Mouse (Mus musculus) limb, embryonic 14.5 days (tissue): ENCODE data around the gene Lhx6. TPM values are rescaled to one million over a fixed set of nuclear protein-coding genes. Genes with fewer than 3 reads are reported as not detected.
A peak's percentile ranks its signal among the peaks of the same experiment; 100 is the strongest.

Experiments
- ATAC-seq: fragments of 200-750 bp; cut with Nextera tagmentation; 2 replicates; pipeline ENCODE4 v1.8.0; 2017; ENCODE audit warnings: low read depth, moderate number of reproducible peaks, moderate TSS enrichment; ENCODE audit not compliant: low FRiP score
- DNase-seq: peaks from one replicate; pipeline ENCODE4 v3.0.0-alpha.2; 2015; ENCODE audit warnings: low spot score
- H3K27ac ChIP-seq: fragments of 300-500 bp; sonication (generic); replicated peaks from 2 replicates; pipeline ENCODE4 v1.5.1; 2014; ENCODE audit warnings: low read depth, mild to moderate bottlenecking, low read length, moderate library complexity, mixed read lengths
- H3K27me3 ChIP-seq: fragments of 300-500 bp; sonication (generic); 2 replicates; pipeline ENCODE4 v1.6.1; 2014; ENCODE audit warnings: low read length, mixed read lengths; ENCODE audit not compliant: control insufficient read depth, insufficient read depth
- H3K36me3 ChIP-seq: fragments of 300-500 bp; sonication (generic); 2 replicates; pipeline ENCODE4 v1.6.1; 2014; ENCODE audit warnings: mild to moderate bottlenecking, low read length, moderate library complexity, mixed read lengths; ENCODE audit not compliant: control insufficient read depth, insufficient read depth
- H3K4me1 ChIP-seq: fragments of 300-500 bp; sonication (generic); 2 replicates; pipeline ENCODE4 v1.6.1; 2014; ENCODE audit warnings: antibody characterized with exemption, low read length, mixed read lengths; ENCODE audit not compliant: control insufficient read depth, insufficient read depth
- H3K4me2 ChIP-seq: fragments of 300-500 bp; sonication (generic); replicated peaks from 2 replicates; pipeline ENCODE4 v1.6.1; 2014; ENCODE audit warnings: low read depth, mild to moderate bottlenecking, low read length, moderate library complexity; ENCODE audit not compliant: severe bottlenecking
- H3K4me3 ChIP-seq: fragments of 300-500 bp; sonication (generic); replicated peaks from 2 replicates; pipeline ENCODE4 v1.5.1; 2014; ENCODE audit warnings: low read length
- H3K9ac ChIP-seq: fragments of 300-500 bp; sonication (generic); 2 replicates; pipeline ENCODE4 v1.6.1; 2014; ENCODE audit warnings: mild to moderate bottlenecking, low read depth, low read length, moderate library complexity; ENCODE audit not compliant: severe bottlenecking
- H3K9me3 ChIP-seq: fragments of 300-500 bp; sonication (generic); 2 replicates; pipeline ENCODE4 v1.6.1; 2016; ENCODE audit warnings: low read length; ENCODE audit not compliant: control insufficient read depth
- POLR2A ChIP-seq: fragments of 200-500 bp; IDR thresholded peaks from 2 replicates; pipeline ENCODE4 v1.8.0; 2012; ENCODE audit warnings: inconsistent platforms, mild to moderate bottlenecking, moderate library complexity, borderline replicate concordance; ENCODE audit not compliant: insufficient read depth, insufficient read length; ENCODE audit errors: extremely low read depth
- WGBS: fragments of 180-500 bp; shearing (Covaris S2); extraction: QIAGEN DNeasy Blood & Tissue Kit; methylation state at CpG from one replicate; pipeline ENCODE4 v1.1.7; 2014; 5-methylcytosine and 5-hydroxymethylcytosine counted together
- polyA plus RNA-seq, 2 experiments: library from polyadenylated mRNA; depleted of rRNA in 1 of 2; stranded (reverse) in 1 of 2; unstranded in 1 of 2; fragments of >200 nt; fragmentation: Nextera tagmentation in 1 of 2; extraction: Ambion mirVana in 1 of 2; gene quantifications; 2 replicates each; pipeline versions ENCODE4 v1.2.1 to v1.2.3; 2012 to 2014

Lhx6 gene
- polyA plus RNA-seq, 2 experiments: 1.3 to 2.0 TPM

DNA sequence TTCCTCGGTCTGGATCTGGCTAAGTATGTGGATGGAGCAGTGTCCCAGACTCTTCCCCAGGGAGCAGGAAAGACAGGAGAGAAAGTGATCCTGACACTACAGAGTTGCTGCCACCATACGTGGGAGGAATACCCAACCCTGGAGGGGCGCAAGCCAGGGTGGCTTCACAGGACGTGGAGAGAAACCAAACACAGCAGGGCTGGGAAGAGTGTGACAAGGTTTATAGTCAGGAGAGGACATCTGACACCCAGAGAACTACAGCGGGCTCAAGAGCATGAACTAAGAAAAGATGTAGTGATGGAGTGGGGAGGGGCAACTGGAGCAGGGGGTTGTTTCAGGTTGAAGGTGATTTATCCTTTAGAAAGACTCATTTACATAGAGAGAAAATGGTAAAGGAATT, 43.8 kb downstream of the Lhx6 start:
- H3K4me3 ChIP-seq: no peak overlapping the region
- H3K4me2 ChIP-seq: no peak overlapping the region
- no peaks in the 10 kb centered on the region for H3K4me1 ChIP-seq
- no peaks in the 10 kb centered on the region for H3K9me3 ChIP-seq
- no peak for TF ChIP-seq POLR2A
- H3K9ac ChIP-seq: no peak overlapping the region
- WGBS: 46% methylated on average over 5 of the region's 5 CpGs
- no peak overlapping the region for H3K27ac ChIP-seq
- DNase-seq: no peak
- no peaks in the 10 kb centered on the region for H3K27me3 ChIP-seq
- ATAC-seq: no peak
- H3K36me3 ChIP-seq: no peaks in the 10 kb centered on the region

DNA sequence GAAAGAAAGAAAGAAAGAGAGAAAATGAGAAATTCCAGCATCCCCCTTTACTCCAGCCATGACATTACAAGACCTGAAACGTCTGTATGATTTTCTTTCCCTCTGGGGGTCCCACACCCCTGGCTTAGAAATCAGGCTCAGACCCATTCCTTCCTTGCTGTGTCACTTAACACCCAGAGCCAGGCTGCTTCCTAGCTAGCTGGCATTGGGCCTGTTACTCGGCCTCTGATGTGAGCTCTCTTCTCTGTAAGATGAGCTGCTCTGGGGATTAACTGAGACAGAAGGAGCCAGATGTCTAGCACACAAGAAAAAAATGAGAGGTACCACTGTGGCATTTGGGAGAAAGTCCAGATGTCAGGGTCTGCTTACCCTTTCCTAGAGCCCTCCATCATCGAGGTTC, 49.0 kb downstream of the Lhx6 start:
- no peak overlapping the region for H3K9ac ChIP-seq
- H3K36me3 ChIP-seq: no peaks in the 10 kb centered on the region
- H3K27me3 ChIP-seq: no peaks in the 10 kb centered on the region
- no peak overlapping the region for H3K4me3 ChIP-seq
- TF ChIP-seq POLR2A: no peak
- no peak overlapping the region for H3K27ac ChIP-seq
- H3K4me1 ChIP-seq: no peaks in the 10 kb centered on the region
- no peaks in the 10 kb centered on the region for H3K9me3 ChIP-seq
- DNase-seq (peak; percentile 36), ATAC-seq (peak; percentile 51)
- no peak overlapping the region for H3K4me2 ChIP-seq
- 31% methylated on average over 3 of the region's 3 CpGs for WGBS

DNA sequence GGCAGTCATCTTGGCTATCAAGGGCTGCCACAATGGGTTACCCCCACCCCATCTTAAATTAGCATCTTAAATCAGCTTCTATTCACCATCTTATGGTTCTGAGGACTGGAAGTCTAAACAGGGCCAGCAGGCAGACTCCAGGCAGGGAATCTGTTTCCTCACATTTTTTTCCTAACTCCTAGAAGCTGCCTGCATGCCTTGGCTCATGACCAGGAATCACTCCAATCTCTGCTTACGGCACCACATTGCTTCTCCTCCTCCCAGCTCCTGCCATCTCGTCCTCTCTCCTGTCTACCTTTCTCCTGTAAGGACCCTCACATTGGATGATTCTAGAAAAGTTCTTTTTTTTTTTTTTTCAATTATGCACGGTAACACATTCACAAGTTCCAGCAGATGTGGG, 52.0 kb downstream of the Lhx6 start:
- H3K4me1 ChIP-seq: peaks cover 6% of the 10 kb centered on the region; the same call in 1 of the 2 replicates
- no peak for TF ChIP-seq POLR2A
- DNase-seq: no peak
- WGBS: 53% methylated on average over 3 of the region's 3 CpGs
- H3K4me3 ChIP-seq: no peak overlapping the region
- ATAC-seq: no peak
- H3K9me3 ChIP-seq: no peaks in the 10 kb centered on the region
- H3K4me2 ChIP-seq: no peak overlapping the region
- H3K9ac ChIP-seq: no peak overlapping the region
- H3K27me3 ChIP-seq: no peaks in the 10 kb centered on the region
- H3K36me3 ChIP-seq: no peaks in the 10 kb centered on the region
- no peak overlapping the region for H3K27ac ChIP-seq

DNA sequence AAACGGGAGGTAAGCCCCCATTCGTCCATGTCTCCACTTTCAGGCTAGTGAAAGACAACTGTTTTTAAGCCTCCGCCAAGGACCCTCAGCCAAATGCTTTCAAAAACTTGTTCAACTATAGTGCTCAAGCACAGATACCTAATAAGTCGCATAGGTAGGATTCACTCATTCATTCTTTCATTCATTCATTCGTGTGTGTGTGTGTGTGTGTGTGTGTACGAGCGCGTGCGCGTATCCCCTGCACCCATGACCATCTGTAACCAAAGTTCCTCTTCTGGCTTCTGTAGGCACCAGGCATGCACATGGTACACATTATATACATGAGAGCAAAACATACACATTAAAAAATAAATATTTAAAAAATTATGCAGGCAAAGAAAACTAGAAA, 55.6 kb downstream of the Lhx6 start:
- no peak overlapping the region for H3K9ac ChIP-seq
- TF ChIP-seq POLR2A: no peak
- WGBS: 42% methylated on average over 10 of the region's 10 CpGs
- peak overlapping the region; percentile 63 for H3K4me2 ChIP-seq
- peak overlapping the region; percentile 39; the same call in 1 of the 2 replicates for H3K27ac ChIP-seq
- H3K27me3 ChIP-seq: no peaks in the 10 kb centered on the region
- H3K36me3 ChIP-seq: peaks cover 5% of the 10 kb centered on the region; the same call in 1 of the 2 replicates
- no peak for DNase-seq
- H3K4me1 ChIP-seq: peaks cover 12% of the 10 kb centered on the region; the same call in 1 of the 2 replicates
- no peaks in the 10 kb centered on the region for H3K9me3 ChIP-seq
- peak overlapping the region; percentile 86 for H3K4me3 ChIP-seq
- ATAC-seq: peak; percentile 24; the same call in 1 of the 2 replicates

GRCm38 (mm10) chr2:36048748-36049566, 56.3 kb downstream of the Lhx6 start, which contains the start of the genes Ndufa8 and Morn5:
Gene Ndufa8, minus strand, starts transcription at chr2:36049406.
Gene Morn5, plus strand, starts transcription at chr2:36049458.
- peak within 1 kb of the TSS; percentile 63 for H3K4me2 ChIP-seq
- peaks cover 12% of the 10 kb centered on the region; the same call in 1 of the 2 replicates for H3K4me1 ChIP-seq
- ATAC-seq (peak; percentile 97), DNase-seq (peak; percentile 98)
- peaks cover 12% of the 10 kb centered on the region; the same call in 1 of the 2 replicates for H3K36me3 ChIP-seq
- H3K27me3 ChIP-seq: no peaks in the 10 kb centered on the region
- peak within 1 kb of the TSS; percentile 86 for H3K4me3 ChIP-seq
- H3K27ac ChIP-seq: peak within 1 kb of the TSS; percentile 39; the same call in 1 of the 2 replicates
- H3K9ac ChIP-seq: peak within 1 kb of the TSS; percentile 83
- 1% methylated on average over 44 of the region's 44 CpGs for WGBS
- no peaks in the 10 kb centered on the region for H3K9me3 ChIP-seq
- 0 out of 2 replicates have a peak, but pooled peaks have one; percentile 56 for TF ChIP-seq POLR2A
